Mouse (Mus musculus): ENCODE measurements at regions not wholly inside any gene's neighbourhood (a gene's known extent, or its start where the extent isn't known, plus 50 kb on each side); places are given as distances from the start of the nearest gene placed in this dataset.

- ATAC-seq (ENCODE audit: insufficient read depth, low FRiP score): no peak
- H3K9ac ChIP-seq (ENCODE audit: low read length): no peak overlapping the region
- H3K4me1 ChIP-seq (ENCODE audit: control insufficient read depth, insufficient read depth, low read length): peaks cover 9% of the 10 kb centered on the region
- peaks cover 7% of the 10 kb centered on the region for H3K36me3 ChIP-seq (ENCODE audit: control insufficient read depth, insufficient read depth, low read length)
- WGBS: 61% methylated on average over 18 of the region's 18 CpGs
- H3K4me2 ChIP-seq (ENCODE audit: low read depth, low read length): no peak overlapping the region; the same call in 1 of the 2 replicates
- no peaks in the 10 kb centered on the region for H3K27me3 ChIP-seq (ENCODE audit: control insufficient read depth, insufficient read depth, low read length)
- H3K27ac ChIP-seq (ENCODE audit: low read length): no peak overlapping the region
- no peak overlapping the region for H3K4me3 ChIP-seq (replicated peaks; ENCODE audit: low read length)
- H3K9me3 ChIP-seq (replicated peaks; ENCODE audit: control insufficient read depth, low read length): peaks cover 5% of the 10 kb centered on the region; the same call in 1 of the 2 replicates
Measured at GRCm38 (mm10) chr17:47225306-47226269, 143.1 kb upstream of the Mrps10 start.

GRCm38 (mm10) chr17:47221068-47221796, 147.5 kb upstream of the Mrps10 start:
- H3K4me1 ChIP-seq (ENCODE audit: control insufficient read depth, insufficient read depth, low read length): peaks cover 9% of the 10 kb centered on the region
- 85% methylated on average over 14 of the region's 14 CpGs for WGBS

GRCm38 (mm10) chr17:47219846-47220245, 148.8 kb upstream of the Mrps10 start:
- Histone ChIP-seq H3K4me2 (ENCODE audit: low read depth, low read length) (no peak overlapping the region), H3K27me3 (ENCODE audit: control insufficient read depth, insufficient read depth, low read length) (no peaks in the 10 kb centered on the region), H3K27ac (ENCODE audit: low read length) (no peak overlapping the region), H3K9me3 (replicated peaks; ENCODE audit: control insufficient read depth, low read length) (no peaks in the 10 kb centered on the region), H3K36me3 (ENCODE audit: control insufficient read depth, insufficient read depth, low read length) (no peaks in the 10 kb centered on the region), H3K9ac (ENCODE audit: low read length) (no peak overlapping the region), H3K4me1 (ENCODE audit: control insufficient read depth, insufficient read depth, low read length) (no peaks in the 10 kb centered on the region), H3K4me3 (replicated peaks; ENCODE audit: low read length) (no peak overlapping the region)
- 87% methylated on average over 2 of the region's 2 CpGs for WGBS
- no peak for ATAC-seq (ENCODE audit: insufficient read depth, low FRiP score)

More at GRCm38 (mm10) chr17:47221068-47221796, 147.5 kb upstream of the Mrps10 start:
- Histone ChIP-seq H3K36me3 (ENCODE audit: control insufficient read depth, insufficient read depth, low read length) (no peaks in the 10 kb centered on the region), H3K9me3 (replicated peaks; ENCODE audit: control insufficient read depth, low read length) (no peaks in the 10 kb centered on the region), H3K27me3 (ENCODE audit: control insufficient read depth, insufficient read depth, low read length) (no peaks in the 10 kb centered on the region), H3K4me3 (replicated peaks; ENCODE audit: low read length) (no peak overlapping the region), H3K27ac (ENCODE audit: low read length) (no peak overlapping the region), H3K4me2 (ENCODE audit: low read depth, low read length) (no peak overlapping the region), H3K9ac (ENCODE audit: low read length) (no peak overlapping the region)
- ATAC-seq (ENCODE audit: insufficient read depth, low FRiP score): no peak

- H3K4me2 ChIP-seq (ENCODE audit: low read depth, low read length): no peak overlapping the region
- no peaks in the 10 kb centered on the region for H3K27me3 ChIP-seq (ENCODE audit: control insufficient read depth, insufficient read depth, low read length)
- H3K36me3 ChIP-seq (ENCODE audit: control insufficient read depth, insufficient read depth, low read length): no peaks in the 10 kb centered on the region
- H3K4me3 ChIP-seq (replicated peaks; ENCODE audit: low read length): no peak overlapping the region
- H3K27ac ChIP-seq (ENCODE audit: low read length): no peak overlapping the region
- ATAC-seq (ENCODE audit: insufficient read depth, low FRiP score): no peak
- 87% methylated on average over 3 of the region's 3 CpGs for WGBS
- H3K4me1 ChIP-seq (ENCODE audit: control insufficient read depth, insufficient read depth, low read length): no peaks in the 10 kb centered on the region
- no peak overlapping the region for H3K9ac ChIP-seq (ENCODE audit: low read length)
- H3K9me3 ChIP-seq (replicated peaks; ENCODE audit: control insufficient read depth, low read length): no peaks in the 10 kb centered on the region
Measured at GRCm38 (mm10) chr17:47216490-47216889, 152.2 kb upstream of the Mrps10 start.

- WGBS: 81% methylated on average over 2 of the region's 2 CpGs
- ATAC-seq (ENCODE audit: insufficient read depth, low FRiP score): no peak
Measured at GRCm38 (mm10) chr17:47215841-47216240, 152.8 kb upstream of the Mrps10 start.

GRCm38 (mm10) chr17:47214111-47214510, 154.6 kb upstream of the Mrps10 start:
- ATAC-seq (ENCODE audit: insufficient read depth, low FRiP score): no peak
- Histone ChIP-seq H3K27ac (ENCODE audit: low read length) (no peak overlapping the region), H3K4me3 (replicated peaks; ENCODE audit: low read length) (no peak overlapping the region), H3K9ac (ENCODE audit: low read length) (no peak overlapping the region), H3K4me1 (ENCODE audit: control insufficient read depth, insufficient read depth, low read length) (no peaks in the 10 kb centered on the region), H3K4me2 (ENCODE audit: low read depth, low read length) (no peak overlapping the region), H3K27me3 (ENCODE audit: control insufficient read depth, insufficient read depth, low read length) (no peaks in the 10 kb centered on the region), H3K36me3 (ENCODE audit: control insufficient read depth, insufficient read depth, low read length) (no peaks in the 10 kb centered on the region), H3K9me3 (replicated peaks; ENCODE audit: control insufficient read depth, low read length) (no peaks in the 10 kb centered on the region)
- WGBS: 90% methylated on average over 8 of the region's 8 CpGs

More at GRCm38 (mm10) chr17:47215841-47216240, 152.8 kb upstream of the Mrps10 start:
- Histone ChIP-seq H3K4me2 (ENCODE audit: low read depth, low read length) (no peak overlapping the region), H3K4me3 (replicated peaks; ENCODE audit: low read length) (no peak overlapping the region), H3K4me1 (ENCODE audit: control insufficient read depth, insufficient read depth, low read length) (no peaks in the 10 kb centered on the region), H3K27ac (ENCODE audit: low read length) (no peak overlapping the region), H3K27me3 (ENCODE audit: control insufficient read depth, insufficient read depth, low read length) (no peaks in the 10 kb centered on the region), H3K9me3 (replicated peaks; ENCODE audit: control insufficient read depth, low read length) (no peaks in the 10 kb centered on the region), H3K9ac (ENCODE audit: low read length) (no peak overlapping the region), H3K36me3 (ENCODE audit: control insufficient read depth, insufficient read depth, low read length) (no peaks in the 10 kb centered on the region)

- no peaks in the 10 kb centered on the region for H3K36me3 ChIP-seq (ENCODE audit: control insufficient read depth, insufficient read depth, low read length)
- no peak overlapping the region for H3K27ac ChIP-seq (ENCODE audit: low read length)
- no peak for ATAC-seq (ENCODE audit: insufficient read depth, low FRiP score)
- no peaks in the 10 kb centered on the region for H3K27me3 ChIP-seq (ENCODE audit: control insufficient read depth, insufficient read depth, low read length)
- no peak overlapping the region for H3K4me3 ChIP-seq (replicated peaks; ENCODE audit: low read length)
- H3K9ac ChIP-seq (ENCODE audit: low read length): no peak overlapping the region
- WGBS: 73% methylated on average over 22 of the region's 22 CpGs
- no peaks in the 10 kb centered on the region for H3K9me3 ChIP-seq (replicated peaks; ENCODE audit: control insufficient read depth, low read length)
- H3K4me1 ChIP-seq (ENCODE audit: control insufficient read depth, insufficient read depth, low read length): no peaks in the 10 kb centered on the region
- H3K4me2 ChIP-seq (ENCODE audit: low read depth, low read length): no peak overlapping the region
Measured at GRCm38 (mm10) chr17:47210441-47211196, 158.1 kb upstream of the Mrps10 start.

GRCm38 (mm10) chr17:47208886-47209585, 159.7 kb upstream of the Mrps10 start:
- 85% methylated on average over 16 of the region's 16 CpGs for WGBS
- Histone ChIP-seq H3K27me3 (ENCODE audit: control insufficient read depth, insufficient read depth, low read length) (no peaks in the 10 kb centered on the region), H3K4me1 (ENCODE audit: control insufficient read depth, insufficient read depth, low read length) (no peaks in the 10 kb centered on the region), H3K9ac (ENCODE audit: low read length) (no peak overlapping the region), H3K36me3 (ENCODE audit: control insufficient read depth, insufficient read depth, low read length) (no peaks in the 10 kb centered on the region), H3K4me3 (replicated peaks; ENCODE audit: low read length) (no peak overlapping the region), H3K4me2 (ENCODE audit: low read depth, low read length) (no peak overlapping the region), H3K27ac (ENCODE audit: low read length) (no peak overlapping the region), H3K9me3 (replicated peaks; ENCODE audit: control insufficient read depth, low read length) (no peaks in the 10 kb centered on the region)
- ATAC-seq (ENCODE audit: insufficient read depth, low FRiP score): no peak

All from stomach, embryonic 16.5 days (tissue).